Mouse (Mus musculus): ENCODE measurements at regions not wholly inside any gene's neighbourhood (a gene's known extent, or its start where the extent isn't known, plus 50 kb on each side); places are given as distances from the start of the nearest gene placed in this dataset.

GRCm38 (mm10) chrX:21393212-21393611 is 91.1 kb upstream of the Agtr2 start:
- no peak overlapping the region for H3K4me3 ChIP-seq (ENCODE audit: insufficient read depth, low read length)
- no peak overlapping the region for H3K27ac ChIP-seq (ENCODE audit: insufficient read depth, low read length)
- no peaks in the 10 kb centered on the region for H3K4me1 ChIP-seq (ENCODE audit: control insufficient read depth, insufficient read depth, low read length)
- TF ChIP-seq POLR2A (IDR thresholded peaks at IDR 0.05; ENCODE audit: extremely low read depth, insufficient read depth, low read length) (no peak), CTCF (IDR thresholded peaks at IDR 0.05; ENCODE audit: extremely low read depth, insufficient read depth, low read length) (no peak)

- H3K27ac ChIP-seq (ENCODE audit: insufficient read depth, low read length) = no peak overlapping the region
- TF ChIP-seq POLR2A (IDR thresholded peaks at IDR 0.05; ENCODE audit: extremely low read depth, insufficient read depth, low read length) (no peak), CTCF (IDR thresholded peaks at IDR 0.05; ENCODE audit: extremely low read depth, insufficient read depth, low read length) (no peak)
- H3K4me1 ChIP-seq (ENCODE audit: control insufficient read depth, insufficient read depth, low read length) = no peaks in the 10 kb centered on the region
These were observed 59.5 kb upstream of the Agtr2 start for GRCm38 (mm10) chrX:21424797-21425196.

GRCm38 (mm10) chrX:21428081-21428480 is 56.3 kb upstream of the Agtr2 start:
- Histone ChIP-seq H3K27ac (ENCODE audit: insufficient read depth, low read length) (no peak overlapping the region), H3K4me1 (ENCODE audit: control insufficient read depth, insufficient read depth, low read length) (no peaks in the 10 kb centered on the region), H3K4me3 (ENCODE audit: insufficient read depth, low read length) (no peak overlapping the region)
- no peak for TF ChIP-seq CTCF (IDR thresholded peaks at IDR 0.05; ENCODE audit: extremely low read depth, insufficient read depth, low read length)
- TF ChIP-seq POLR2A (IDR thresholded peaks at IDR 0.05; ENCODE audit: extremely low read depth, insufficient read depth, low read length) = no peak

More at GRCm38 (mm10) chrX:21424797-21425196, 59.5 kb upstream of the Agtr2 start:
- no peak overlapping the region for H3K4me3 ChIP-seq (ENCODE audit: insufficient read depth, low read length)

GRCm38 (mm10) chrX:21433501-21433900 is 50.8 kb upstream of the Agtr2 start:
- no peak overlapping the region for H3K4me3 ChIP-seq (ENCODE audit: insufficient read depth, low read length)
- no peaks in the 10 kb centered on the region for H3K4me1 ChIP-seq (ENCODE audit: control insufficient read depth, insufficient read depth, low read length)
- TF ChIP-seq POLR2A (IDR thresholded peaks at IDR 0.05; ENCODE audit: extremely low read depth, insufficient read depth, low read length) (no peak), CTCF (IDR thresholded peaks at IDR 0.05; ENCODE audit: extremely low read depth, insufficient read depth, low read length) (no peak)
- H3K27ac ChIP-seq (ENCODE audit: insufficient read depth, low read length) = no peak overlapping the region

All from cortical plate, adult 2 months (tissue).